Mouse (Mus musculus) limb, embryonic 11.5 days (tissue): Measurements from ENCODE around the gene Clint1. TPM values are rescaled to one million over a fixed set of nuclear protein-coding genes. Genes with fewer than 3 reads are reported as not detected.

Source experiments
- ATAC-seq: fragments of 200-750 bp; cut with Nextera tagmentation; 2 replicates; pipeline ENCODE4 v1.8.0; 2017; ENCODE audit warnings: low read depth; ENCODE audit not compliant: insufficient number of reproducible peaks, low FRiP score, low TSS enrichment
- DNase-seq: peaks from one replicate; pipeline ENCODE4 v3.0.0-alpha.2; 2015; ENCODE audit warnings: low spot score
- H3K27ac ChIP-seq: fragments of 300-500 bp; sonication (generic); replicated peaks from 2 replicates; pipeline ENCODE4 v1.5.1; 2014; ENCODE audit warnings: low read depth, mild to moderate bottlenecking, low read length
- H3K27me3 ChIP-seq: fragments of 300-500 bp; sonication (generic); 2 replicates; pipeline ENCODE4 v1.6.1; 2014; ENCODE audit warnings: mild to moderate bottlenecking, low read length, mixed read lengths; ENCODE audit not compliant: control insufficient read depth, insufficient read depth
- H3K36me3 ChIP-seq: fragments of 300-500 bp; sonication (generic); 2 replicates; pipeline ENCODE4 v1.6.1; 2014; ENCODE audit warnings: mild to moderate bottlenecking, low read length, moderate library complexity, mixed read lengths; ENCODE audit not compliant: control insufficient read depth, insufficient read depth
- H3K4me1 ChIP-seq: fragments of 300-500 bp; sonication (generic); 2 replicates; pipeline ENCODE4 v1.6.1; 2014; ENCODE audit warnings: low read length, mixed read lengths; ENCODE audit not compliant: control insufficient read depth, insufficient read depth
- H3K4me2 ChIP-seq: fragments of 300-500 bp; sonication (generic); 2 replicates; pipeline ENCODE4 v1.6.1; 2014; ENCODE audit warnings: low read depth, mild to moderate bottlenecking, moderate library complexity; ENCODE audit not compliant: severe bottlenecking
- H3K4me3 ChIP-seq: fragments of 300-500 bp; sonication (generic); 2 replicates; pipeline ENCODE4 v1.5.1; 2014; ENCODE audit warnings: low read depth, low read length
- H3K9ac ChIP-seq: fragments of 300-500 bp; sonication (generic); 2 replicates; pipeline ENCODE4 v1.6.1; 2014; ENCODE audit warnings: mild to moderate bottlenecking, low read length
- H3K9me3 ChIP-seq: fragments of 300-500 bp; sonication (generic); 2 replicates; pipeline ENCODE4 v1.6.1; 2016; ENCODE audit warnings: low read length; ENCODE audit not compliant: control insufficient read depth
- WGBS: fragments of 180-500 bp; shearing (Covaris S2); extraction: QIAGEN DNeasy Blood & Tissue Kit; methylation state at CpG from one replicate; pipeline ENCODE4 v1.1.7; 2014; 5-methylcytosine and 5-hydroxymethylcytosine counted together
- polyA plus RNA-seq: library from polyadenylated mRNA; unstranded; fragments of >200 nt; fragmentation: Nextera tagmentation; extraction: Ambion mirVana; gene quantifications from 2 replicates; pipeline ENCODE4 v1.2.1, GENCODE M21; 2014

The Clint1 gene
- polyA plus RNA-seq, 1 experiment from 2014 or later, result 77.6 TPM

- ATAC-seq (no peak), DNase-seq (no peak)
- no peaks in the 10 kb centered on the region for H3K4me1 ChIP-seq
- no peaks in the 10 kb centered on the region for H3K9me3 ChIP-seq
- H3K27me3 ChIP-seq, result no peaks in the 10 kb centered on the region
- H3K36me3 ChIP-seq, result peaks cover 21% of the 10 kb centered on the region; the same call in 1 of the 2 replicates
- WGBS, result 96% methylated on average over 20 of the region's 20 CpGs
- H3K4me3 ChIP-seq, result no peak overlapping the region
- no peak overlapping the region for H3K27ac ChIP-seq
- H3K4me2 ChIP-seq, result no peak overlapping the region
- H3K9ac ChIP-seq, result no peak overlapping the region
Observed at GRCm38 (mm10) chr11:45890423-45890822, 38.6 kb downstream of the Clint1 start.

DNA sequence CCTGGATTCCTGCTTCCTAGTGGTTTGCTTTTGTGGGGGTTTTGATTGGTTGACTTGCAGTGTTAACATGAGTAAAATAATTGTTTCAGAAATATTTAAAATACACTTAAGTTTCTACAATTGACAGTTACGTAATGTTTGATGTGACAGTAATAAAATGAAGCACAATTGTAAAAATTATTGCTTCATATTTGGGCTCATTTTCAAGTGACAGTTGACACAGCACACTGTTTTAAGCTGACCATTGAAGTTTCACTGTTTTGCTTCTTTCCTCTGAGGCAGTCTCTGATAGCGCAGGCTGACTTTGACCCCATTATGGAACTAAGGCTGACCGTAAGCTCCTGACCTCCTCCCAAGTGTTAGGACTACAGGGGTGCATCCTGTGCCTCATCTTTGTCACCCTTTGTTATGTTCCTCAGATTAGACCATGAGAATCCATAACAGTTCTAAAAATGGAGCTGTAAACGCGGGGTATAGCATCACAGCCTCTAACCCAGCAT lies 41.1 kb downstream of the Clint1 start:
- H3K9me3 ChIP-seq, result no peaks in the 10 kb centered on the region
- H3K27me3 ChIP-seq, result no peaks in the 10 kb centered on the region
- ATAC-seq (no peak), DNase-seq (no peak)
- no peak overlapping the region for H3K9ac ChIP-seq
- H3K4me2 ChIP-seq, result no peak overlapping the region
- H3K4me1 ChIP-seq, result no peaks in the 10 kb centered on the region
- WGBS, result 97% methylated on average over 5 of the region's 5 CpGs
- no peak overlapping the region for H3K27ac ChIP-seq
- peaks cover 20% of the 10 kb centered on the region; the same call in 1 of the 2 replicates for H3K36me3 ChIP-seq
- H3K4me3 ChIP-seq, result no peak overlapping the region

GRCm38 (mm10) chr11:45897392-45897791 lies 45.5 kb downstream of the Clint1 start:
- no peak for ATAC-seq

GRCm38 (mm10) chr11:45900233-45901015 lies 48.6 kb downstream of the Clint1 start:
- peaks cover 10% of the 10 kb centered on the region; the same call in 1 of the 2 replicates for H3K36me3 ChIP-seq
- WGBS, result 52% methylated on average over 11 of the region's 11 CpGs
- no peak overlapping the region for H3K9ac ChIP-seq
- H3K4me1 ChIP-seq, result peaks cover 6% of the 10 kb centered on the region
- H3K27ac ChIP-seq, result no peak overlapping the region
- H3K9me3 ChIP-seq, result no peaks in the 10 kb centered on the region
- no peak overlapping the region for H3K4me3 ChIP-seq
- ATAC-seq (0 out of 2 replicates have a peak, but pooled peaks have one; percentile 39), DNase-seq (peak; percentile 65)
- H3K27me3 ChIP-seq, result no peaks in the 10 kb centered on the region
- H3K4me2 ChIP-seq, result no peak overlapping the region

More at GRCm38 (mm10) chr11:45897392-45897791, 45.5 kb downstream of the Clint1 start:
- no peak overlapping the region for H3K9ac ChIP-seq
- no peak overlapping the region for H3K27ac ChIP-seq
- H3K4me3 ChIP-seq, result no peak overlapping the region
- DNase-seq, result no peak
- H3K4me1 ChIP-seq, result peaks cover 6% of the 10 kb centered on the region
- no peaks in the 10 kb centered on the region for H3K9me3 ChIP-seq
- H3K36me3 ChIP-seq, result peaks cover 15% of the 10 kb centered on the region; the same call in 1 of the 2 replicates
- no peaks in the 10 kb centered on the region for H3K27me3 ChIP-seq
- no peak overlapping the region for H3K4me2 ChIP-seq
- 89% methylated on average over 2 of the region's 2 CpGs for WGBS

GRCm38 (mm10) chr11:45906109-45906786 lies 54.4 kb downstream of the Clint1 start:
- ATAC-seq (no peak), DNase-seq (no peak)
- no peak overlapping the region for H3K9ac ChIP-seq
- WGBS, result 84% methylated on average over 8 of the region's 8 CpGs
- H3K27me3 ChIP-seq, result no peaks in the 10 kb centered on the region
- no peak overlapping the region for H3K27ac ChIP-seq
- H3K9me3 ChIP-seq, result no peaks in the 10 kb centered on the region
- H3K36me3 ChIP-seq, result peaks cover 20% of the 10 kb centered on the region; the same call in 1 of the 2 replicates
- H3K4me3 ChIP-seq, result no peak overlapping the region
- H3K4me2 ChIP-seq, result no peak overlapping the region
- no peaks in the 10 kb centered on the region for H3K4me1 ChIP-seq

DNA sequence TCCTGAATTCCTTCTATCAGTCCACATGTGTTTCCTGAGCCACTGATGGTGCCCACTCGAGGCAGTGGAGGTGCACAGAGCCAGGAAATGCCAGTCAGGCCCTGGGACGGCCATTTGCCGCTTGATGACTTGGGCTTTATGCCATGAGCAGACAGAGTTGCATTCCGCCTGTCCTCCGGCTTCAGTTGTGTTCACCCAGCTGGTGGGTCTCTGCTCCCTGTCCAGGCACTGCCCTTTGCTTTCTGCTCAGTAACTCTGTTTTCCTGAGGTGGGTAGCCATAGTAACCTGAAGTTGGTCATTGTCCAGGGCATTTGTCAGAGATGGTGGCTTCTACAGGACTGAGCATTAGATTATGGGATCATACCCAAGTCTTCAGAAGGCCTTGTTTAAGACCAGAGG lies 55.5 kb downstream of the Clint1 start:
- H3K4me3 ChIP-seq, result no peak overlapping the region
- H3K9me3 ChIP-seq, result no peaks in the 10 kb centered on the region
- no peak overlapping the region for H3K4me2 ChIP-seq
- no peak for ATAC-seq
- no peak overlapping the region for H3K9ac ChIP-seq
- H3K4me1 ChIP-seq, result no peaks in the 10 kb centered on the region
- no peak overlapping the region for H3K27ac ChIP-seq
- WGBS, result 89% methylated on average over 5 of the region's 5 CpGs
- H3K27me3 ChIP-seq, result no peaks in the 10 kb centered on the region
- DNase-seq, result no peak
- peaks cover 22% of the 10 kb centered on the region; the same call in 1 of the 2 replicates for H3K36me3 ChIP-seq

DNA sequence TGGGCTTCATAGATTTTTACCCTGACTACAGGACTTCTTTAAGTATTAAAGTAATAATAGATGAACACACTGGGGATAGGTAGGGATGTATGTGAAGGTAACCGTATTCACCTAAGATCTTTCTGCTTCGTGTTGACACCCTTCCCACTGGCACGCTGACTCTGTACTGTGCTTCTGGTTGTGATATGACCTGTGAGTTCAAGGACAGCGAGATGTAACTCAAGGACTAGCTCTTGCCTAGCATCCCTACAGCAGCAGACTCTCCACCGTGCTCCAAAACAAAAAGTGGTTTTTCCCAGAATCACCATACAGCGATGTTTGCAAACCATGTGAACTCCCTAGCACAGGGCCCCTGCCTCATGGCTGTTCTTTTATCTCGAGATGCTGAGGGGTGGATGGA lies 56.2 kb downstream of the Clint1 start:
- H3K27me3 ChIP-seq, result no peaks in the 10 kb centered on the region
- no peaks in the 10 kb centered on the region for H3K9me3 ChIP-seq
- DNase-seq, result no peak
- H3K9ac ChIP-seq, result no peak overlapping the region
- no peak overlapping the region for H3K4me3 ChIP-seq
- no peaks in the 10 kb centered on the region for H3K4me1 ChIP-seq
- H3K4me2 ChIP-seq, result no peak overlapping the region
- no peak for ATAC-seq
- H3K27ac ChIP-seq, result no peak overlapping the region
- H3K36me3 ChIP-seq, result peaks cover 22% of the 10 kb centered on the region; the same call in 1 of the 2 replicates
- WGBS, result 94% methylated on average over 7 of the region's 7 CpGs

- no peaks in the 10 kb centered on the region for H3K27me3 ChIP-seq
- no peak for ATAC-seq
- 97% methylated on average over 7 of the region's 7 CpGs for WGBS
- no peak overlapping the region for H3K9ac ChIP-seq
- DNase-seq, result no peak
- H3K27ac ChIP-seq, result no peak overlapping the region
- H3K9me3 ChIP-seq, result no peaks in the 10 kb centered on the region
- H3K4me1 ChIP-seq, result no peaks in the 10 kb centered on the region
- peaks cover 15% of the 10 kb centered on the region; the same call in 1 of the 2 replicates for H3K36me3 ChIP-seq
- no peak overlapping the region for H3K4me3 ChIP-seq
- H3K4me2 ChIP-seq, result no peak overlapping the region
Observed at GRCm38 (mm10) chr11:45908894-45909293, 57.0 kb downstream of the Clint1 start.
